Mouse (Mus musculus): ENCODE results near the gene BC030867.

BC030867 gene

DNA sequence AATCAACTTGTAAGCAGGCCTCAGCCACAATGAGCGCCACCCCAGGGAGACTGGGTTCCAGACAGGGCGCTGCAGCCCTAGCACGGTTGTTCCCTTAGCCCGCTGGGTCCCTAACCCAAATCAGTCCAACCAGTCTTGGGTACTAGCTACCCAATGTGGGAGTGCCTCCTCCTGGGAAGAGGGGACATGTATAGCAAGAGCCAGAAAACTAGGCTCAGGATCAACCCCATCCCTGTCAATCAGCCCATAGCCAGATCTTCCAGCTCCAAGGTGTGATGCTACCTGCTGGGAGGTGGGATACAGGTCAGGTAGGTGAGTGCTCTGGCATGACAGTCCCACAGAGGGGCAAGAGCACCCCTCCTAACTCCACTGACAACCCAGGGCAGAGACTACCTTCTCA lies 41.5 kb downstream of the BC030867 start:
- no peak for DNase-seq (ENCODE audit: low spot score in 2 of 2)

DNA sequence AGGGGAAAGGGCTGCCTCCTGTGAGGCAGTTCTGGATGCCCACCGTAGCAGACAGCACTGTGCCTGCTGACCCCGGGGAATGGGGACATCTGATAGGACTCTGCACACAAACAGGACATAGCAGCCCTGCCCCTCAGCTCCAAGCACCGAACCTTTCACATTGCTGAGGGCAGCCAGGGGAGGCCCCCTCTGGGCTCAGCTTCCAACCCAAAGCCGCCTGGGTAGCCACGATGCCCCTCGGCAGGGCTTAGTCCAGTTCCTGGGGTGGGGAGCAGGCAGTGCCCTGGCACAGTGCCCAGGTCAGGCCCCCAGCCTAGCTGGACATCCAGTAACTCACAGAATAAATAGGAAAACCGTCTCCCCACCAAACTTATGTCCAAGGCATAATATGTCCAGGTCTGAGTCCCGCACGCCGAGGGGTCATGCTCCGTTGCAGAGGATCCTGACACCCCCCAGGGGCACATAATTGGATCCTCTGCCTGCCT lies 42.4 kb downstream of the BC030867 start:
- no peak for DNase-seq (ENCODE audit: low spot score in 2 of 2)

DNA sequence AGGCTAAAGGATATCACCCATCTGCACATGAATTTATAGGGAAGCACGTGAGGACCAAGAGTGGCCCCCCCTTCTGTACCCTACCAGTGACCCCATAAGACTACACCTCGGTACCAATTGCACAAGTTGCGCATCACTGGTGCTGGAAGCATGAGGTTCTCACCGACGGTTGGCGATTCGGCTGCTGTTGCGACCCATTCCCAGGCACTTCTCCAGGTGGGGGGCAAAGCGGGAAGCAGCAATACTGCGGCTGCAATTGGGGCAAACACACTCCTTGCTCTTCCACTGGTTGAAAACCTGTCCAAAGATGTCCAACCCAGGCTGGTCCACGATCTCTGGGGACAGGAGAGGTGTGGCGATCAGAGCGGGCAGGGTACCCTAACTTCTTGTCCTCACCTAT lies 45.3 kb downstream of the BC030867 start:
- no peak for DNase-seq (ENCODE audit: low spot score in 2 of 2)

DNA sequence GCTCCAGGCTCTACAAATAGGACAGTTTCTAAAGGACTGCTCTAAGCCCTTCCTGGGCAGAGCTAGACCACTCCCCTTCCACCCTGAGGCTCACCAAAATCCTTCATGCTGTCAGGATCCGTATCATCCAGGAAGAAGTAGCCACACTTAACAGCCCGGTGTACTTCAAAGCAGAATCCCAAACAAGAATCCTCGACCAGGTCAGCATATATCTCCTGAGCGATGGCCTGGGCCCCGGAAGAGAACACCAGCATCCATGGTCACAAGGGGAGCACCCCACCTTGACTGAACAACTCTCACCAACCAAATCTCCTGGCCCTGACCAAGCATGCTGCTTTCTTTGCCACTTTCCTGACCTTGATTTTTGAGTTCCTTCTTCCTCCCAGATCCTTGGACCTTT lies 45.7 kb downstream of the BC030867 start:
- DNase-seq (ENCODE audit: low spot score in 2 of 2): no peak

DNA sequence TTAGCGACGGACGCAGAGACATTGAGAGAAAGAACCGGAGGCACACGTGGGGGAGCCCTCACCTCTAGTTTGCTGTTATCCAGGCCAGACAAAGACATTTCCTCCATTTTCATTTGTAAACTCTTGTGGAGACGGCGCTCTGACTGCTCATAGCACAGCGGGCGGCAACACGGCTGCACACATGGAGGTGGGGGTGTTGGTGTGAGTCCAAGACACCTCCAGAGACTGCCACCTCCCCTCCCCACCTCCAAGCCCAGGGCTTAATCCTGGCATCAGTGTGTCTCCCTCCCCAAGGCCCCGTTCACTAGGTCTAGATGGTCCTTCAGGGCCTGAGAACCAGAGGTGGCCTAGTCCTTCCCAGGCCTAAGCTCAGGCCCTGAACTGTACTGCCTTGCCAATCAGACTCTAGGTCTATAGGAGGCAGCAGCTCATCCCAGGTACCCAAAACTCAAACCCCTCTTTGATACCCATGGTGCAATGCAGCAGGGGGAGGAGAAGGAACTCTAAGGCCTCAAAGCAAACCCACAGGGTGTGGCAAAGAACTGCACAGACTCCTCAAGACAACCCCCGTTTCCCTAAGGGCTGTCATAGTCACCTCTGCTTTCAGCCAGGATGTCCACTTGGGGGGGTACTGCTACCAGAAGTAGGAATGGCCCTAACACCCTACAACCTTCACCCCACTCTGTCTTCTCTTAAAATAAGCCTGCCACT lies 46.4 kb downstream of the BC030867 start:
- DNase-seq (ENCODE audit: low spot score in 2 of 2): peak in 1 of 2 experiments; percentile 36

DNA sequence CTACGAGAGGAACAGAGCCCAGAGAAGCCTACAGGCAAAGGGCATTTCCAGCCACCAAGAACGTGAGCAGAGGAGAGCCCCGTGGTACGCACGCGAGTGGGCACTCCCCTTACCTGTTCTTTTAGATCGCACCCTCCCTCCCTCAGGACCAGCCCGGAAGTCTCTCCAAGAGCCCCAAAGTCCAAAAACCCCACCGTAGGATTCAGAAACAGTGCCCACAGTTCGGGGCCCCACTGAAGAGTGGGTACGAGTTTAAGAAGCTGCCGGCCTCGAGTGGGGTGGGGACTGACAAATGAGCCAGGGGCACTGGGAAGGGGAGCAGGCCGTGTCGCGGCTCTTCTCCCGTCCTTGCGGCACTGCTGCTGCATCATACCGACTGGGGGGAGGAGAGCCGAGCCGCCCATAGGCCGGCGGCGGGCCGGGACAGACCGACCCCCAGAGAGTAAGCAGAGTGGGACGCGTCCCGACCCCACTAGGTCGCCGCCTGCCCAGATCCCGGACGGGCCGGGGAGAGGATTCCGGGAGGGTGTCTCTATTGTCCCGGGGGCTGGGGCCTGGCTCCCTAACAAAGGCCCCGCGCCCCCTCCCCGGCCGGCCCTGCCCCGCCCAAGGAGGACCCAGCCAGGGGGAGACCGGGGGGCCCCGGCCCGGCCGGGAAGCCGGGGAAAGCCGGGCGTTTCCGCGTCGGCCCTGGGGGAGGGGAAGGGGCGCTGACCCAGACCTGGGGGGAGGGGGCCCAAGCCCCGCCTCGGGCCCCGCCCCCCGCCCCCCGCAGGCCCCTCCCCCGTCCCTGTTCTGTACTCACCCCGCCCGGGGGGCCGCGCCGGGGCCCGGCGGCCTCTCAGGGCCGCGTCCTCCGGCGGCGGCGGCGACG lies 47.2 kb downstream of the BC030867 start:
- peak; percentile 39 to 40 for DNase-seq (ENCODE audit: low spot score in 2 of 2)

DNA sequence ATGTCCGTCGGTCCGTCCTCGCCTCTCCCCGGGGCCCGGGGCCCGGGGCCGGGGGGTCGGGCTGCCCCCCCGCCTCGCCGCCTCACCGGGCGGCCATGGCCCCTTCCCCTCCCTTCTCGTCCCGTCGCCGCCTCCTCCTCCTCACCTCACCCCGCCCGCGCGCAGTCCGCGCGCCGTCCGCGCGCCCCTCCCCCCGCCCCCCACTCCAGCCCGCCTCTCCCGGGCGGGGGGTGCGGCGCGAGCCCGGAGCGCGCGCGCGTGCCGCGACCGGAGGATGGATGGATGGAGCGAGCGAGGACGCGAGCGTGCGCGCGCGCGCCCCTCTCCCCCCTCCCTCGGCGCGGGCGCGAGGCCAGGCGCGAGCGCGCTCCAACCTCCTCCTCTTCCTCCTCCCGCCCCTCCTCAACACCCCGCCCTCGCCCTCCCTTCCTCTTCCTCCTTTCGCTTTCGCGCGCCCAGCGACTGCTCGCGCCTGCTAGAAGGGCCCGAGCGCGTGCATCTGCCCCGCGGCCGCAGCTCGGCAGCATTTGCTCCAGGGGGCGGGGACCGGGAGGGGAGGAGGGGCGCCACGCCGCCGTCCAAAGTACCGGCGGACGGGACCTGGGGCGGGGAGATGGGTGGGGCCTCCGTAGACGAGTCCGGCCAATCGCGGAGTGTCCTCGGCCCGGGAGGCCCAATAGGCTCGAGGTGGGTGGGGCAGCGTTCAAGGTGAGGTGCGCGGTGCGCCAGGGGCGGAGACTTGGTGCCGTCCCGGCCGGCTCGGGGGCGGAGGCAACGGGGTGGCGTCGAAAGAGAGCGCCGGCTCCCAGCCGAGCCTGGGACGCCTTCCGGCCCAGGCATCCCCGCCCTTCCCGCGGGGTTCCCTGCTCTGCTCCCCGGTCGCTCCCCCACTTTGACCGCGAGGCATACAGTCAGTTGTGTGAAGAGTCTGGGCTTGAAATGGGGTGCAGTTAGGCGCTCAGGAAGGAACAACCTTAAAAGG lies 48.1 kb downstream of the BC030867 start, which contains the start of gene Atxn7l3:
TSS of gene Atxn7l3 (minus strand) at position 141 of the 982 bp plus-strand sequence.
- peak; percentile 94 to 99 for DNase-seq (ENCODE audit: low spot score in 2 of 2)

DNA sequence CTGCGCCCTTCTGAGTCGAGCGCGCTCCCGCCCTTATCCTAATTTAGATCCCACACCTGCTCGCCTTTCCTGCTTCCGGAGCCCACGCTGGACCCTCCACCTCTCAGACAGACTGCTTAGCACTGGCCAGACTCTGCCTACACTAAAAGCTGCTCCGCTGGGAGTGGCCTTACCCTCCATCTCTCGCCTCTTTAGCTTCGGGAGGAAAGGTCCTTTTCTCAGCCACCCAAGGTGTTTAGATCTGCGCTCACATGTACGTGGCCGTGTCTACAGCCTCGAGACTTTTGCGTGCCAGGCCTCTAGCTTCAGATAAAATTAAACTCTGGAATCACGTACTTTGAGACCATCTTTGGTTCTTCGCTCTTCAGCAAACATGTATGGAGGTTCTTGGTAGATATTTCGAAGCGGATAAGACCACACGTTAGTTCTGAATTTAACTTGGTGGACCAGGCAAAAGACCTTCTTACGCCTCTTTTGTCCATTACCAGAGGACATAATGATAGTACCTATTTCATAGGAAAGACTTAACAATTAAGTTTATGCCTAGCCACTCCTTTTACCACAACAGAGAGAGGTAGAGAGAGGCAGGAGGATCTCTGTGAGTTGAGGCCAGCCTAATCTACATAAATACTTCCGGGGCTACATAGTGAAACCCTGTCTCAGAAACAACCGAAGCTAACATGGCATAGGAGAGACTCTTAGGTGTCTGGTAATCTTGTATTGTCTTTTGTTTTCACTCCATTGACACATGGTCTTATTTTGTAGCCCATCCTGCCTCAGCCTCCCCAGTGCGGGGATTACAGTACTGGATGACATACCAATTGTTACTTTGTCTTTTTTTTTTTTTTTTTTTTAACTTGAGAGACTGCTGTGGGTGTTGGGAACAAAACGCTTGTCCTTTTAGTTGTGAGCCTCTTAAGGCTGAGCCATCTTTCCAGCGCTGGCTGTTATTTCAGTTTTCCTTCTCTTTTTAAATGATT lies 49.2 kb downstream of the BC030867 start:
- DNase-seq (ENCODE audit: low spot score in 2 of 2): no peak

DNA sequence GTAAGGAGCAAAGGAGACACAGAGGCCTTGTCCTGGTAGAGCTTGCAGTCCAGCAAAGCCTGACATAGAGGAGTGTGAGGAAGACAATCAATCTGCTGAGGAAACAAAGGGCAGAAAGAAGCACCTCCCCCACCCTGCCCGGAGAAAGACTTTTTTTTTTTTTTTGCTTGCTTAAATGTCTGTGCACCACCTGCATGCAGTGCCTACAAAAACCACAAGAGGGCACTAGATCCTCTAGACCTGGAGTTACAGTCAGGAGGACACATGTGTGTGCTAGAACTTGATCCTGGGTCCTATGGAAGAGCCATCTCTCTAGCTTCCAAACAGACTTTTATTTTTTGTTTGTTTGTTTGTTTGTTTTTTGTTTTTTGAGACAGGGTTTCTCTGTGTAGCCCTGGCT lies 51.2 kb downstream of the BC030867 start:
- no peak for DNase-seq (ENCODE audit: low spot score in 2 of 2)

DNA sequence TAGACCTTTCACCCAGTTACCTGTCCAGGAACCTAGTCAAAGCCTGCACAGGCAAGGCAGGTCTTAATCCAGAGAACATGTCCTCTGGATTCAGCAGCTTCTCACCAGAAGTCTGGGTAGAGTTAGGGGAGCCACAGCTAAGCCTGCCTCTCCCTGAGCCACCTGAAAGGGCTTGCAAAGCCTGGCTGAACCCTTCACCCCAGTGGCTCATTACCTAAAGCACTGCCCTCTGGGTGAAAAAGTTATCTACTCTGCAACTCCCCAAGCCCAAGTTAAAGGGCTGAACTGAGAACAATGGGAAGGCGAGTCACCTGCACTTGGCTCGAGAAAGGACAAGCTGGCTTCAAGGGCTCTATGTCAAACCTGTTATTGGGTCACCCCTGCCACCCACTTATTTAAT lies 55.5 kb downstream of the BC030867 start:
- no peak for DNase-seq (ENCODE audit: low spot score in 2 of 2)

DNA sequence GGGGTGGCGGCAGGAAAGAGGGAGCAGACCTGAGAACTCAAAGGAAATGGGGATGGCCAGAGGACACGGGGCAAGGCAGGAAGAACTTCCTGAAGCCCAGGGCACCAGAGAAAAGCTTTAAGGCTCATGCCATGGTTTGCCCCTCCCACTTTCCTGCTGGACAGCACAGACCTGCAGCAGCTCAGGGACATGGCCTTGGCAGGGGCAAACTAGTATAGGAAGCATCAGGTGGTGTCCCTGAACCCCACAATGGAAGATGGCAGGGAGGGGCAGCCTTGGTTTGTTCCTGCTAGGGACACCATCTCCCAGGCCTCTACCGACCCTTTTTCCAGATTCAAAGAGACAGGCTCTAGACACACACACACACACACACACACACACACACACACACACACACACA lies 56.7 kb downstream of the BC030867 start:
- no peak for DNase-seq (ENCODE audit: low spot score in 2 of 2)

DNA sequence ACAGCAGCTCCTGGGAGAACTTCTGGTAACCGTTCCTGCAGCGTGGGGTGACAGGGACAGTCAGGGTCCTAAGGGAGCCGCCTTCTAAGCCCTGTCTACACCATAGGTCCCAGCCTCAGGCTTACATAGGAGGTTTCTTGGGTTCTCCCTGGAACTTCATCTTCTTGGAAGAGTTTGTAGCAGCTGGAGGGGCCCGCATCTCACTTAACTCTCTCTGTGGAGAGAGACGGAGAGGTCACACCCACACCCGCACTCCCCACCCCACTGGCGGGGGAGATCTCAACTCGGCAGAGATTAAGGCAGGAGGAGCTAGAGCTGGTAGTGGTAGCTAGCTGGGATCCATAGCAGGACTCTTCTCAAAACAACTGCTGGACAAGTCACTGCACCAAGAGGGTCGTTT lies 59.4 kb downstream of the BC030867 start:
- DNase-seq (ENCODE audit: low spot score in 2 of 2): no peak

DNA sequence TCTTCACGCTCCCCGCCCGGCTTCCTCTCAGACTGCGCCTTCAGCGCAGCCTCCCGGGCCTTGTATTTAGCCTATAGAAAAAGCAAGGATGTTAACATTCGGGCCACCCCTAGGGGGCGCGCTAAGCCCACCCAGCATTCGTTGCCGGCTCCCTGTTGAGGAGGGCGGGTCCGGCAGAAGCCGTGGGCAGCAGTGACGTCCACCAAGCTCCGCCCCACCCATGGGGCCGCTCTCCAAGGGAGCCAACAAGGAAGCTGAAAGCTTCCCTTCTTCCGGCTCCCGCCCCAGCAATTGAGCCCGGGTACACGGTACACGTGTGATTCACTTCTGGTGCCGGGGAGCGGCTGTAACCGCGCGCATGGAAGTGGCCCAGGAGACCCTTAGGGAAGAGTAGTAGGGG lies 60.3 kb downstream of the BC030867 start:
- peak; percentile 95 to 97 for DNase-seq (ENCODE audit: low spot score in 2 of 2)

DNA sequence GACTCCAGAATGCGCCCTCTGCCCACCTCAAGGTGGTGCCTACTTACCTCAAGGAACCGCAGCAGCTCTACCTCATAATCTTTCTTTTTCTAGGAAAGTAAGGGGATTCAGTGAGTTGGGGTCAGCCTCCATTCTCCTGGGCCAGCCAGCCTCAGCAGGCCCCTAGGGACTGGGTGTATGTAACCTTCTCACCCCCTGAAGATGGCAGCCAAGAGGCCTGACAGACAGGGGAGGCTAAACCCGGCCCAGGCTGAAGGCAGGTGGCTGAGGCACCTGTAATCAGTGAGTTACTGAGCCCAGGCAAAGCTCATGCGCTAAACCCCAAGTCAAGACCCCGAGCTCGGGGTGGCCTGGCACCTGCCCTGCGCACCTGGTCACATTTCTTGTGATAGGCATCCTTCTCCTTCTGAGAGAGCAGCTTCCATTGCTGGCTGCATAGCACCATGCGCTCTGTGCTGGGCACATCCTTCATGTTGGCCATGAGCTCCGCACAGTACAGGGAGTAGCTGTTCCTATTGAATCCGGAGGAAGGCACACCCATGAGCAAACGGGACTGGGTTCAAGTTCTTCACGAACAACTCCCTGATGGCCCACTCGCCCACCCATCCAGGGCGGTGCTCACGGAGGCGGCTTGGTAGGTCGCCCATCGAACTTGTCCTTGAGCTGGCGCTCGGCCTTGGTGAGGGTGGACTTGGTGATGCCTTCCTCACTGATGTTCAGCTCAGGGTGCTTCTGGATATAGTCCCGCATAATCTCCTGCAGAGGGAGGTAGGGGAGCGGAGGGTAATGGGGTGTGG lies 61.3 kb downstream of the BC030867 start:
- DNase-seq (ENCODE audit: low spot score in 2 of 2): no peak

DNA sequence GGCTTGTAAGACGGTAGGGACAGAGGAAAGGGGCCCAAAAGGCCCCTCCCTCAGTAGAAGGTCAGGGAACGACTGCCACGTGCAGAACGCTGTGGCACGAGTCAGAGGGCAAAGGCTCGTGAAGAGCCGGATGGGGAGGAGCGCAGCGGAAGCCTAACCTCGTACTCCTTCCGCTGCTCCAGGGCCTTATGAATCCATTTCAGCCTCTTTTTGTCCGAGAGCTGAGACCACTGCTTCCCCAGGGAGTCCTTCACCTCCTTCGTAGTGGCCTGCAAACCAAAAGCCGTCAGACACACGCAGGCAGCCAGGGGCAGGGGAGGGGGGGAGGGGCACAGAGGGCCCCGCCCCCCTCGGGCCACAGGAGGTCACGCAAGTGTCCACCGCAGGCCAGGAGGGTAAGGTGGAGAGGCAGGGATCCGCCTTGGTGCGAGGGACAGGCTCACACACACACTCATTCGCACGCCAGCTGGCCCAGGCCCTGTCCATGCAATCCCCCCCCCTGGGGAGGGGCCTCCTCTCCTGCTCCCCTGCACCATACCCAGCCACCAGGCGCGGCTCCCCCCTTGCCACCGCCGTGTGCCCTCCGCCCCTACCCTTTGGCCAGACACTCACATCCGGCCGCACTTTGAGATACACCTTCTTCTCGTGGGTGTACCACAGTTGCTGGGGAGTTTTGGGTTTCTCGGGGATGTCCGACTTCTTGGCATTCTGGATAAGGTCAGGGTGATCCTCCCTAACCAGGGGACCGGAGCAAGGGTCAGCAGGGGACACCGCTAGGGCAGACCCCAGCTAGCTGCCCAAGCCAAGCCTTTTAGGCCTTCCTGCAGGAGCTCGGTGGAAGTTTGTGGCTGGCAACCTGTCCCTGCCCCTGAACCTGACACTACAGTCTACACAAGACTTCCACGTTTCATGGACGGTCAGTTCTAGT lies 62.4 kb downstream of the BC030867 start:
- no peak for DNase-seq (ENCODE audit: low spot score in 2 of 2)

DNA sequence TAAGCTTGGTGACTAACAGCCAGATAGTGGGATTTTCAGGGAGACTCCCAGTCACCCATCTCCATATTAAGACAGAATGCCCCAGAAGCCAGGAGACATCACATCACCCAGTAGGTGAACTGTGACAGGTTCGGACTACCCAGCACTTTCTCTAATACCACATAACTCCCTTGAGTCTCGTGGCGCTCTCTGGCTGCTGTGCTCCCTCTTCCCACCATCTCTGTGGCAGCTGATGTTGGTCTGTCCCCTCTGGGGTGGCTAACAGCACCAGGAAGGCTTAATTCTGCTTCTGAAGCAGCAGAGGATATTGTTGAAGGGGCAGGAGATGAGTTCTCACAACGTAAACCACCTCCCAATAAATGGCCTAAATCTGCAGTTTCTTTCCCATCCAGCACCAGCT lies 63.3 kb downstream of the BC030867 start:
- no peak for DNase-seq (ENCODE audit: low spot score in 2 of 2)

DNA sequence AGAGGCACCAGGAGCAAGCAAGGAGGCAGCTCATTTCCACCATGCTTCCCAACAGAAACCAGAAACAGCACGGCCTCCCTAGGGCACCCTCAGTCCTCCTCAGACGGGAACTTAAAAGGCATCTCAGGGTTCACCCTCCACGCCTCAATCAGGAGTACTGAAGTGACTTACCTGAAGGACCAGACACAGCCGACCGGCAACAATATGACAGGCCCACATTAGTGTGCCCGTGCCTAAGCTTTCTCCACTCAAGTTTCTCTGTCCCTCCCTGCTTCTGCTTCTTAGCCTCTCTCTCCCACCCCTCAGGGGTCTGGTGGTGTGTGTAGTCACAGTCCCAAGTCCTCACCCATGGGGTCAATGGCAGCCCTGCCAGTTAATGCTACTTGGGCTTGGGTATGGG lies 63.9 kb downstream of the BC030867 start:
- no peak for DNase-seq (ENCODE audit: low spot score in 2 of 2)

DNA sequence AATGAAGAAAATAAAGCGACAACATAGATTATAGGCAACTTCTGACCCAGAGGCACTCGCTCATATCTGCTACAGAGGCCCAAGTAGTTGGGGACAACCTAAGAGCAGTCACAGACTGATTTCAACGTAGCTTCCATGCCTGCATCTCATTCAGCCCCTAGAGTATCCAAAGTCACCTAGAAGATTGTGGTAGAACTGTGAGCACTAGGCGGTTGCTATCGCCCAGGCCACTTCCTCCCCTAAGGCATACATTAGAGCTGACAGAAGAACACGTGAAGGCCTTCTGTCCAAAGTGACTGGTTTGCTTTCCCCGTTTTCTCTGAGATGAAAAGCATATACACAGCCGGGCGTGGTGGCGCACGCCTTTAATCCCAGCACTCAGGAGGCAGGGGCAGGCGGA lies 65.6 kb downstream of the BC030867 start:
- DNase-seq (ENCODE audit: low spot score in 2 of 2): no peak
